Mouse (Mus musculus) megakaryocyte, adult 5-6 weeks (primary cell): Measurements from ENCODE around the gene Rnf227. TPM values are rescaled to one million over a fixed set of nuclear protein-coding genes. Genes with fewer than 3 reads are reported as not detected.

Source experiments
- total RNA-seq, 2 experiments: library from RNA; stranded (forward) in 1 of 2; stranded (reverse) in 1 of 2; fragments of 153-499, 151-499 nt in 1 of 2; fragments of 221-1000, 200-1000 nt in 1 of 2; gene quantifications; 2 replicates each; pipeline versions ENCODE4 v1.2.3 to v1.2.4; 2015 to 2017

Rnf227 gene
- total RNA-seq, 2 experiments from 2014 or later = 8.1 to 8.7 TPM

Other genes with a start within 250 kb of the Rnf227 start
- 6.7 and 12.5 TPM in 2 replicates for gene Per1, start 245.2 kb upstream of the Rnf227 start, total RNA-seq (2015)
- 7.9 and 8.5 TPM in 2 replicates for gene Per1, start 245.2 kb upstream of the Rnf227 start, total RNA-seq (2017)
- gene Hes7, start 220.1 kb upstream of the Rnf227 start, total RNA-seq (2015) = not detected in 2 replicates
- not detected in 2 replicates for gene Hes7, start 220.1 kb upstream of the Rnf227 start, total RNA-seq (2017)
- gene 9130213A22Rik, start 217.9 kb upstream of the Rnf227 start, total RNA-seq (2015) = not detected in 2 replicates
- not detected in 2 replicates for gene 9130213A22Rik, start 217.9 kb upstream of the Rnf227 start, total RNA-seq (2017)
- gene Aloxe3, start 214.6 kb upstream of the Rnf227 start, total RNA-seq (2015) = 0.18 TPM in 1 of 2 replicates, not detected in the other
- not detected in 2 replicates for gene Aloxe3, start 214.6 kb upstream of the Rnf227 start, total RNA-seq (2017)
- gene Alox12b, start 183.5 kb upstream of the Rnf227 start, total RNA-seq (2015) = not detected in 2 replicates
- gene Alox12b, start 183.5 kb upstream of the Rnf227 start, total RNA-seq (2017) = not detected in 2 replicates
- 1.3 and 1.5 TPM in 2 replicates for gene Alox8, start 142.6 kb upstream of the Rnf227 start, total RNA-seq (2015)
- 1.8 and 2.0 TPM in 2 replicates for gene Alox8, start 142.6 kb upstream of the Rnf227 start, total RNA-seq (2017)
- gene Gucy2e, start 103.4 kb upstream of the Rnf227 start, total RNA-seq (2015) = 0.16 TPM in 1 of 2 replicates, not detected in the other
- 0.07 and 0.33 TPM in 2 replicates for gene Gucy2e, start 103.4 kb upstream of the Rnf227 start, total RNA-seq (2017)
- 15.2 and 28.3 TPM in 2 replicates for gene Cntrob, start 16.7 kb upstream of the Rnf227 start, total RNA-seq (2015)
- 10.4 and 13.8 TPM in 2 replicates for gene Cntrob, start 16.7 kb upstream of the Rnf227 start, total RNA-seq (2017)
- 219 and 269 TPM in 2 replicates for gene Trappc1, start 16.5 kb upstream of the Rnf227 start, total RNA-seq (2015)
- 155 and 195 TPM in 2 replicates for gene Trappc1, start 16.5 kb upstream of the Rnf227 start, total RNA-seq (2017)
- gene Kcnab3, start 14.2 kb upstream of the Rnf227 start, total RNA-seq (2015) = 0.59 and 1.3 TPM in 2 replicates
- gene Kcnab3, start 14.2 kb upstream of the Rnf227 start, total RNA-seq (2017) = 0.40 and 1.7 TPM in 2 replicates
- gene Chd3, start 28.9 kb downstream of the Rnf227 start, total RNA-seq (2015) = 13.6 and 13.9 TPM in 2 replicates
- gene Chd3, start 28.9 kb downstream of the Rnf227 start, total RNA-seq (2017) = 17.1 and 19.8 TPM in 2 replicates
- gene Naa38, start 55.0 kb downstream of the Rnf227 start, total RNA-seq (2015) = 90.6 and 105 TPM in 2 replicates
- 147 and 161 TPM in 2 replicates for gene Naa38, start 55.0 kb downstream of the Rnf227 start, total RNA-seq (2017)
- 11.6 and 15.3 TPM in 2 replicates for gene Cyb5d1, start 55.2 kb downstream of the Rnf227 start, total RNA-seq (2015)
- gene Cyb5d1, start 55.2 kb downstream of the Rnf227 start, total RNA-seq (2017) = 24.0 and 28.1 TPM in 2 replicates
- 0.14 TPM in 1 of 2 replicates, not detected in the other for gene Tmem88, start 57.8 kb downstream of the Rnf227 start, total RNA-seq (2015)
- 0.18 TPM in 1 of 2 replicates, not detected in the other for gene Tmem88, start 57.8 kb downstream of the Rnf227 start, total RNA-seq (2017)
- 27.1 and 29.0 TPM in 2 replicates for gene Kdm6b, start 73.2 kb downstream of the Rnf227 start, total RNA-seq (2015)
- gene Kdm6b, start 73.2 kb downstream of the Rnf227 start, total RNA-seq (2017) = 5.0 and 6.7 TPM in 2 replicates
- gene Dnah2, start 208.6 kb downstream of the Rnf227 start, total RNA-seq (2015) = 0.54 and 1.8 TPM in 2 replicates
- 2.1 and 8.0 TPM in 2 replicates for gene Dnah2, start 208.6 kb downstream of the Rnf227 start, total RNA-seq (2017)
- gene Efnb3, start 219.7 kb downstream of the Rnf227 start, total RNA-seq (2015) = 0.11 TPM in 1 of 2 replicates, not detected in the other
- gene Efnb3, start 219.7 kb downstream of the Rnf227 start, total RNA-seq (2017) = 0.45 TPM in 1 of 2 replicates, not detected in the other
- 11.8 and 12.2 TPM in 2 replicates for gene Wrap53, start 239.8 kb downstream of the Rnf227 start, total RNA-seq (2015)
- 5.3 and 5.9 TPM in 2 replicates for gene Wrap53, start 239.8 kb downstream of the Rnf227 start, total RNA-seq (2017)
- gene Trp53, start 239.9 kb downstream of the Rnf227 start, total RNA-seq (2015) = 59.2 and 64.7 TPM in 2 replicates
- 21.8 and 28.3 TPM in 2 replicates for gene Trp53, start 239.9 kb downstream of the Rnf227 start, total RNA-seq (2017)